In the genomic region with DNA sequence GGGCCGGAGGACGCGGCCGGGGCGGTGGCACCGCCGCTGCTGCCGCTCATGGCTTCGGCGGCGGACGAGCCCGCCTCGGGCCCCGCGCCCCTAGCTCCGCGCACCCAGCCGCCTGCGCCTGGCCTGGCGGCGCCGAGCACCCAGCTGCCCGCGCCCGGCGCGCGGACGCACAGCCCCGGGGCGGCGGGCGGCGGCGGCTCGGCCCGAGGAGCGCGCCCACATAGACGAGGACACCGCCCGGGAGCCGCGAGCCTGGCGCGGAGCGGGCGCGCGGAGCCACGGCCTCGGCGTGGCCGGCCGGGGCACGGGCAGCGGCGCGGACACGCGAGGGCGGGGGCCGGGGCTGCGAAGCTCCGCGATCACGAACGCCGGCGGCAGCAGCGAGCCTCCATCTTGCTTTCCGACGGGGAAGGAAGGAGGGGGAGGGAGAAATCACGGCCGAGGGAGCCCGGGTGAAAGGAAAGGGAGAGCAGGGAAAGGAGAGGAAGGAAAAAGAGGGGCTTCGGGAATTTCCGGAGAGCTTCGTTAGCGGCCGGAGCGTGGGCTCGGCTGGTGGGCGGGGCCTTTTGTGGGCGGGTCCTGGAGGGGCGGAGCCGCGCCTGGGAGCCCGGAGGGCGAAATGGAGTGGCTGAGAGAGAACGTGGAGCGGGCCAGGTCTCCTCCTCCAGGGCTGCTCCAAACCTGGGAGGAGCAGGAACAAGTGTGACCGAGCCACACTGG, we compare ENCODE assay signal across 7 mouse cellular contexts. TPM values are rescaled to one million over a fixed set of nuclear protein-coding genes. Genes with fewer than 3 reads are reported as not detected.
DNase-seq lines count a peak whose midpoint lies in the region; ATAC-seq lines count a peak whose summit lies in the region.

A gene (minus strand): TSS at position 402 of the 720 bp plus-strand sequence.

- H3K9me3 ChIP-seq in embryonic facial prominence, embryonic 14.5 days (ENCODE audit: control insufficient read depth, low read length), result no peaks in the 10 kb centered on the region
- H3K9me3 ChIP-seq in limb, embryonic 13.5 days, result no peaks in the 10 kb centered on the region
- no peaks in the 10 kb centered on the region for H3K9me3 ChIP-seq in midbrain, embryonic 15.5 days

- no peaks in the 10 kb centered on the region for H3K36me3 ChIP-seq in embryonic facial prominence, embryonic 14.5 days (ENCODE audit: control insufficient read depth, insufficient read depth, low read length)
- no peaks in the 10 kb centered on the region for H3K36me3 ChIP-seq in limb, embryonic 13.5 days
- H3K36me3 ChIP-seq in midbrain, embryonic 15.5 days (replicated peaks), result no peaks in the 10 kb centered on the region

- DNase-seq in adrenal gland, postnatal 4 days (ENCODE audit: low spot score in 2 of 2), result peak; percentile 93 to 96
- peak; percentile 98 for DNase-seq in embryonic facial prominence, embryonic 14.5 days (ENCODE audit: low spot score)
- peak; percentile 98 to 99 for DNase-seq in heart, adult 9 months (ENCODE audit: low spot score in 2 of 2)
- peak; percentile 99 for DNase-seq in kidney, adult 9 months
- DNase-seq in spleen, adult 18-20 months, result peak; percentile 78 to 91

- peak; percentile 96 for ATAC-seq in embryonic facial prominence, embryonic 14.5 days (ENCODE audit: low read depth)
- ATAC-seq in limb, embryonic 13.5 days (ENCODE audit: low FRiP score, low read depth), result peak; percentile 95
- peak; percentile 94 for ATAC-seq in midbrain, embryonic 15.5 days (replicated peaks)

- peak within 1 kb of the TSS; percentile 94 for H3K9ac ChIP-seq in embryonic facial prominence, embryonic 14.5 days (ENCODE audit: low read depth, low read length)
- peak within 1 kb of the TSS; percentile 96 for H3K9ac ChIP-seq in limb, embryonic 13.5 days
- H3K9ac ChIP-seq in midbrain, embryonic 15.5 days, result peak within 1 kb of the TSS; percentile 97

- no peaks in the 10 kb centered on the region for H3K27me3 ChIP-seq in embryonic facial prominence, embryonic 14.5 days (replicated peaks; ENCODE audit: control insufficient read depth, insufficient read depth, low read length)
- 0 out of 2 replicates have a peak, but pooled peaks cover 2% of the 10 kb centered on the region for H3K27me3 ChIP-seq in limb, embryonic 13.5 days
- no peaks in the 10 kb centered on the region for H3K27me3 ChIP-seq in midbrain, embryonic 15.5 days (replicated peaks)

- peak within 1 kb of the TSS; percentile 93 for H3K4me2 ChIP-seq in embryonic facial prominence, embryonic 14.5 days (ENCODE audit: low read depth, low read length)
- H3K4me2 ChIP-seq in limb, embryonic 13.5 days (replicated peaks), result peak within 1 kb of the TSS; percentile 96
- peak within 1 kb of the TSS; percentile 74 for H3K4me2 ChIP-seq in midbrain, embryonic 15.5 days

- peak within 1 kb of the TSS; percentile 99 for H3K27ac ChIP-seq in embryonic facial prominence, embryonic 14.5 days (replicated peaks; ENCODE audit: low read depth, low read length)
- peak within 1 kb of the TSS; percentile 98 for H3K27ac ChIP-seq in limb, embryonic 13.5 days
- peak within 1 kb of the TSS; percentile 99 for H3K27ac ChIP-seq in midbrain, embryonic 15.5 days

- H3K4me1 ChIP-seq in embryonic facial prominence, embryonic 14.5 days (ENCODE audit: control insufficient read depth, insufficient read depth, low read length), result peaks cover 24% of the 10 kb centered on the region
- peaks cover 38% of the 10 kb centered on the region for H3K4me1 ChIP-seq in limb, embryonic 13.5 days
- peaks cover 37% of the 10 kb centered on the region for H3K4me1 ChIP-seq in midbrain, embryonic 15.5 days

- WGBS in embryonic facial prominence, embryonic 14.5 days, result under 1% methylated on average over 46 of the region's 94 CpGs
- WGBS in limb, embryonic 13.5 days, result under 1% methylated on average over 78 of the region's 94 CpGs
- under 1% methylated on average over 88 of the region's 94 CpGs for WGBS in midbrain, embryonic 15.5 days

- peak within 1 kb of the TSS; percentile 90 for H3K4me3 ChIP-seq in embryonic facial prominence, embryonic 14.5 days (ENCODE audit: low read depth, low read length)
- H3K4me3 ChIP-seq in limb, embryonic 13.5 days, result peak within 1 kb of the TSS; percentile 80
- peak within 1 kb of the TSS; percentile 83 for H3K4me3 ChIP-seq in midbrain, embryonic 15.5 days

RNA-seq across cellular contexts. Expression of the gene that starts here (rescaled TPM):
- 100 to 1,000 TPM; 111 to 118 TPM for total RNA-seq in adrenal gland, postnatal 4 days (2021)
- polyA plus RNA-seq in embryonic facial prominence, embryonic 14.5 days (2014; fragmentation: Nextera tagmentation; extraction: Ambion mirVana), result 60.8 and 68.2 TPM in 2 replicates
- polyA plus RNA-seq in limb, embryonic 13.5 days (2015; fragmentation: Nextera tagmentation; extraction: Ambion mirVana), result 61.6 and 64.8 TPM in 2 replicates
- 40.4 and 42.9 TPM in 2 replicates for polyA plus RNA-seq in midbrain, embryonic 15.5 days (2015; fragmentation: Nextera tagmentation; extraction: Ambion mirVana)

Comparison
In these comparisons a context has a peak if more than half of its experiments do, and no peak if none do; other contexts are left out.
1. Peak in every context shown above with its lines: DNase-seq, ATAC-seq, H3K4me3 ChIP-seq and H3K27ac ChIP-seq.